ENCODE assay signal across 31 mouse cellular contexts in genomic region chr1:129616080-129616479, GRCm38 (mm10).
DNase-seq lines count a peak whose midpoint lies in the region; ATAC-seq and TF ChIP-seq lines count a peak whose summit lies in the region.
"Had no signal": no experiment of that assay in that cellular context is flagged by ENCODE, and none has a peak within 500 bp of the region (broad histone marks: within the 10 kb centered on the region; RNA-seq: fewer than 3 reads in every experiment).

No protein-coding gene starts in this region.

- H3K4me1 ChIP-seq in MEL (ENCODE audit: control insufficient read depth in 1 of 2, insufficient read depth in 2 of 2, low read length in 2 of 2), result no peaks in the 10 kb centered on the region
- H3K4me1 ChIP-seq in hindbrain, embryonic 11.5 days (replicated peaks; ENCODE audit: control insufficient read depth, insufficient read depth, low read length), result no peaks in the 10 kb centered on the region
- no peaks in the 10 kb centered on the region for H3K4me1 ChIP-seq in kidney, embryonic 16.5 days (ENCODE audit: insufficient read depth, low read length)
- H3K4me1 ChIP-seq in forebrain, embryonic 15.5 days, result peaks cover 4% of the 10 kb centered on the region; the same call in 1 of the 2 replicates
- H3K4me1 ChIP-seq: heart, embryonic 10.5 days; heart, embryonic 15.5 days; kidney, embryonic 15.5 days; limb, embryonic 12.5 days; midbrain, embryonic 15.5 days; neural tube, embryonic 15.5 days had no signal

- H3K4me2 ChIP-seq in hindbrain, embryonic 11.5 days (replicated peaks; ENCODE audit: low read depth, low read length), result no peak overlapping the region
- H3K4me2 ChIP-seq in kidney, embryonic 16.5 days (replicated peaks; ENCODE audit: low read depth, low read length), result no peak overlapping the region
- no peak overlapping the region for H3K4me2 ChIP-seq in forebrain, embryonic 15.5 days (replicated peaks)
- H3K4me2 ChIP-seq: heart, embryonic 15.5 days; hindbrain, embryonic 14.5 days; kidney, embryonic 15.5 days; limb, embryonic 12.5 days; midbrain, embryonic 15.5 days; neural tube, embryonic 15.5 days had no signal

- TF ChIP-seq POLR2A in MEL (IDR thresholded peaks at IDR 0.05; ENCODE audit: control insufficient read depth in 1 of 2, insufficient read depth in 1 of 2, low read depth in 1 of 2, low read length in 2 of 2, poor library complexity in 1 of 2), result no peak

- TF ChIP-seq EP300 in MEL (IDR thresholded peaks at IDR 0.05; ENCODE audit: low read depth in 1 of 2, low read length in 2 of 2), result no peak

- TF ChIP-seq CTCF in MEL (IDR thresholded peaks at IDR 0.05 in 2 of 3, conservative IDR thresholded peaks at IDR 0.05 in 1 of 3; ENCODE audit: control insufficient read depth in 1 of 3, insufficient read depth in 1 of 3, low read depth in 2 of 3, low read length in 3 of 3, poor library complexity in 1 of 3, severe bottlenecking in 1 of 3), result no peak

- no peak for TF ChIP-seq RAD21 in MEL (IDR thresholded peaks at IDR 0.05; ENCODE audit: low read depth, low read length)

- no peaks in the 10 kb centered on the region for H3K79me2 ChIP-seq in MEL (ENCODE audit: control insufficient read depth, insufficient read depth, low read length, poor library complexity)

- ATAC-seq in granulocyte monocyte progenitor cell, adult 5-6 weeks (replicated peaks; ENCODE audit: poor library complexity, severe bottlenecking), result 0 out of 2 replicates have a peak, but pooled peaks have one; percentile 33
- ATAC-seq in megakaryocyte progenitor cell, adult 5-6 weeks (replicated peaks; ENCODE audit: poor library complexity), result peak; percentile 92
- no peak for ATAC-seq in hindbrain, embryonic 11.5 days (ENCODE audit: low FRiP score)
- ATAC-seq in kidney, embryonic 16.5 days (ENCODE audit: low FRiP score, low TSS enrichment), result no peak
- no peak for ATAC-seq in forebrain, embryonic 15.5 days (replicated peaks)
- ATAC-seq: inflammation-experienced regulatory T-cells, adult 6 months; liver, postnatal 0 days; midbrain, embryonic 15.5 days had no signal

- peak; percentile 59 for DNase-seq in 416B (ENCODE audit: low read depth)
- peak; percentile 2 for DNase-seq in MEL (ENCODE audit: low read depth, low spot score)
- DNase-seq in hindbrain, embryonic 11.5 days (ENCODE audit: low spot score), result no peak
- DNase-seq: adrenal gland, postnatal 10 days; B cell, adult 2 months; cerebellum, adult 11 months; cerebellum, adult 9-11 months; gastrocnemius, postnatal 14 days; heart, adult 11 months; kidney, adult 18-20 months; kidney, postnatal 36 days; liver, postnatal 0 days; lung, postnatal 36 days; right cerebral cortex, postnatal 25 days; thymus, postnatal 36 days had no signal

- no peak overlapping the region for H3K9ac ChIP-seq in MEL (ENCODE audit: control insufficient read depth, low read depth, low read length, poor library complexity, severe bottlenecking)
- no peak overlapping the region for H3K9ac ChIP-seq in hindbrain, embryonic 11.5 days (ENCODE audit: low read depth, low read length)
- no peak overlapping the region for H3K9ac ChIP-seq in kidney, embryonic 16.5 days (replicated peaks; ENCODE audit: low read length)
- no peak overlapping the region for H3K9ac ChIP-seq in forebrain, embryonic 15.5 days (replicated peaks)
- H3K9ac ChIP-seq: heart, embryonic 15.5 days; hindbrain, embryonic 14.5 days; kidney, embryonic 15.5 days; limb, embryonic 12.5 days; liver, postnatal 0 days; midbrain, embryonic 15.5 days; neural tube, embryonic 15.5 days had no signal

- WGBS in hindbrain, embryonic 11.5 days, result 88% methylated on average over 1 of the region's 1 CpGs
- WGBS in kidney, embryonic 16.5 days, result 77% methylated on average over 1 of the region's 1 CpGs
- 88% methylated on average over 1 of the region's 1 CpGs for WGBS in forebrain, embryonic 15.5 days

- no peaks in the 10 kb centered on the region for H3K36me3 ChIP-seq in MEL (ENCODE audit: control insufficient read depth in 1 of 2, insufficient read depth in 2 of 2, low read length in 2 of 2)
- H3K36me3 ChIP-seq in hindbrain, embryonic 11.5 days (ENCODE audit: control insufficient read depth, insufficient read depth, low read length), result no peaks in the 10 kb centered on the region
- H3K36me3 ChIP-seq in kidney, embryonic 16.5 days (ENCODE audit: insufficient read depth, low read length), result no peaks in the 10 kb centered on the region
- H3K36me3 ChIP-seq in forebrain, embryonic 15.5 days, result no peaks in the 10 kb centered on the region
- H3K36me3 ChIP-seq: heart, embryonic 10.5 days; heart, embryonic 15.5 days; kidney, embryonic 15.5 days; limb, embryonic 12.5 days; midbrain, embryonic 10.5 days; midbrain, embryonic 15.5 days; neural tube, embryonic 15.5 days had no signal

- H3K4me3 ChIP-seq in MEL (ENCODE audit: control insufficient read depth in 1 of 2, insufficient read depth in 1 of 2, low read depth in 2 of 2, low read length in 2 of 2), result no peak overlapping the region
- no peak overlapping the region for H3K4me3 ChIP-seq in hindbrain, embryonic 11.5 days (ENCODE audit: low read depth, low read length)
- no peak overlapping the region for H3K4me3 ChIP-seq in kidney, embryonic 16.5 days (ENCODE audit: low read length)
- no peak overlapping the region for H3K4me3 ChIP-seq in forebrain, embryonic 15.5 days
- H3K4me3 ChIP-seq: erythroblast, embryonic 14.5 days; heart, embryonic 10.5 days; heart, embryonic 15.5 days; kidney, embryonic 15.5 days; layer of hippocampus, adult 2 months; left cerebral cortex, adult 2 months; limb, embryonic 12.5 days; midbrain, embryonic 10.5 days; midbrain, embryonic 15.5 days; neural tube, embryonic 15.5 days had no signal

- H3K27ac ChIP-seq in MEL (ENCODE audit: control insufficient read depth, low read depth, low read length), result no peak overlapping the region
- no peak overlapping the region for H3K27ac ChIP-seq in hindbrain, embryonic 11.5 days (ENCODE audit: low read depth, low read length)
- H3K27ac ChIP-seq in kidney, embryonic 16.5 days (ENCODE audit: low read length), result no peak overlapping the region
- H3K27ac ChIP-seq in forebrain, embryonic 15.5 days (replicated peaks), result no peak overlapping the region
- H3K27ac ChIP-seq: heart, embryonic 10.5 days; heart, embryonic 15.5 days; hindbrain, embryonic 14.5 days; kidney, embryonic 15.5 days; layer of hippocampus, adult 2 months; left cerebral cortex, adult 2 months; limb, embryonic 12.5 days; midbrain, embryonic 10.5 days; midbrain, embryonic 15.5 days; neural tube, embryonic 15.5 days had no signal

- H3K9me3 ChIP-seq in MEL (replicated peaks; ENCODE audit: insufficient read depth, low read length), result no peaks in the 10 kb centered on the region
- H3K9me3 ChIP-seq in hindbrain, embryonic 11.5 days (ENCODE audit: control insufficient read depth, low read length), result no peaks in the 10 kb centered on the region
- no peaks in the 10 kb centered on the region for H3K9me3 ChIP-seq in kidney, embryonic 16.5 days (ENCODE audit: low read length)
- H3K9me3 ChIP-seq in forebrain, embryonic 15.5 days, result no peaks in the 10 kb centered on the region
- H3K9me3 ChIP-seq: heart, embryonic 10.5 days; heart, embryonic 15.5 days; kidney, embryonic 15.5 days; limb, embryonic 12.5 days; midbrain, embryonic 10.5 days; midbrain, embryonic 15.5 days; neural tube, embryonic 15.5 days had no signal

- H3K27me3 ChIP-seq in MEL (ENCODE audit: control insufficient read depth in 1 of 2, insufficient read depth in 2 of 2, low read length in 2 of 2), result no peaks in the 10 kb centered on the region
- no peaks in the 10 kb centered on the region for H3K27me3 ChIP-seq in hindbrain, embryonic 11.5 days (ENCODE audit: control insufficient read depth, insufficient read depth, low read length)
- H3K27me3 ChIP-seq in kidney, embryonic 16.5 days (ENCODE audit: insufficient read depth, low read length), result no peaks in the 10 kb centered on the region
- no peaks in the 10 kb centered on the region for H3K27me3 ChIP-seq in forebrain, embryonic 15.5 days
- H3K27me3 ChIP-seq: heart, embryonic 15.5 days; kidney, embryonic 15.5 days; limb, embryonic 12.5 days; midbrain, embryonic 15.5 days; neural tube, embryonic 15.5 days had no signal

TF ChIP-seq in MEL, 35 proteins besides CTCF, POLR2A, EP300 and RAD21:
- no peak for TF ChIP-seq MAX (IDR thresholded peaks at IDR 0.05; ENCODE audit: low read length)
- no peak for TF ChIP-seq POLR2AphosphoS5 (IDR thresholded peaks at IDR 0.05; ENCODE audit: borderline replicate concordance, low read depth, low read length)
- TF ChIP-seq USF1 (IDR thresholded peaks at IDR 0.05; ENCODE audit: low read depth, low read length), result no peak
- no peak for TF ChIP-seq GATA1 (IDR thresholded peaks at IDR 0.05; ENCODE audit: low read depth, low read length)
- no peak for TF ChIP-seq BHLHE40 (IDR thresholded peaks at IDR 0.05; ENCODE audit: borderline replicate concordance, low read depth, low read length)
- TF ChIP-seq SMC3 (IDR thresholded peaks at IDR 0.05; ENCODE audit: low read depth, low read length), result no peak
- TF ChIP-seq CHD1 (IDR thresholded peaks at IDR 0.05; ENCODE audit: low read depth, low read length), result no peak
- TF ChIP-seq ETS1 (IDR thresholded peaks at IDR 0.05; ENCODE audit: low read depth, low read length), result no peak
- no peak for TF ChIP-seq MAFK (IDR thresholded peaks at IDR 0.05; ENCODE audit: borderline replicate concordance, low read depth, low read length)
- no peak for TF ChIP-seq USF2 (IDR thresholded peaks at IDR 0.05; ENCODE audit: borderline replicate concordance in 1 of 2, insufficient read depth in 1 of 2, low read depth in 1 of 2, low read length in 2 of 2)
- TF ChIP-seq MEF2A (IDR thresholded peaks at IDR 0.05; ENCODE audit: extremely low read depth, insufficient replicate concordance, low read depth, low read length, poor library complexity, severe bottlenecking), result no peak
- TF ChIP-seq E2F4 (IDR thresholded peaks at IDR 0.05; ENCODE audit: borderline replicate concordance, low read depth, low read length), result no peak
- no peak for TF ChIP-seq MYC (IDR thresholded peaks at IDR 0.05; ENCODE audit: low read depth, low read length)
- TF ChIP-seq SIN3A (IDR thresholded peaks at IDR 0.05; ENCODE audit: low read length), result no peak
- TF ChIP-seq HCFC1 (IDR thresholded peaks at IDR 0.05; ENCODE audit: low read depth, low read length), result no peak
- no peak for TF ChIP-seq ZNF384 (IDR thresholded peaks at IDR 0.05; ENCODE audit: low read depth, low read length)
TF ChIP-seq in MEL: peak in this region for 0.

Comparison
In these comparisons a context has a peak if more than half of its experiments do, and no peak if none do; other contexts are left out.
1. ATAC-seq: peak in granulocyte monocyte progenitor cell, adult 5-6 weeks (single experiment) and megakaryocyte progenitor cell, adult 5-6 weeks (single experiment); none in hindbrain, embryonic 11.5 days (single experiment), kidney, embryonic 16.5 days (single experiment) and forebrain, embryonic 15.5 days (single experiment).